Mouse (Mus musculus): ENCODE measurements around the gene Kdm8. TPM values are rescaled to one million over a fixed set of nuclear protein-coding genes. Genes with fewer than 3 reads are reported as not detected.

Kdm8 gene
- polyA plus RNA-seq, 1 experiment from 2014 or later = 5.2 TPM

DNA sequence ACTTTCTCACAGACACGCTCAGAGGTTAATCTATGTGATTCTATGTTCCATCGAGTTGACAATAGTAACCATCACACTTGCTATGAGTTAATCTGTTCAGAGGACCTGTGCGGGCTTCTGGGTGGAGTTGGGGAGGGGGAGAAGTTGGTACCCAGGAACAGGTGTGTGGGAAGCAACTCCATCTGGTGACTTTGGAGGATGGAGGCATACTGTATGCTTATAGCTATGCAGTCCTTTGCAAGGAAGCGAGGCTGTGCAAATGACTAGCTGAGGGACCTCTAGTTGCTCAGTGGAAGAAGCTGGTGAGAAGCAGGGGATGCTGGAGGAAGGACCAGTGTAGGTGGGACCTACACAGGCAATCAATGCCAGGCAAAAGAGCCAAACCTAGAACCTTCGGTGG is 60.1 kb downstream of the Kdm8 start:
- Histone ChIP-seq H3K4me2 (ENCODE audit: low read length) (no peak overlapping the region), H3K36me3 (ENCODE audit: control insufficient read depth, insufficient read depth, low read length) (no peaks in the 10 kb centered on the region), H3K4me3 (ENCODE audit: low read length) (no peak overlapping the region), H3K4me1 (ENCODE audit: control insufficient read depth, insufficient read depth, low read depth, low read length) (no peaks in the 10 kb centered on the region), H3K9me3 (ENCODE audit: control insufficient read depth, low read length) (no peaks in the 10 kb centered on the region), H3K27ac (ENCODE audit: low read depth, low read length) (no peak overlapping the region), H3K27me3 (replicated peaks; ENCODE audit: control insufficient read depth, insufficient read depth, low read length) (no peaks in the 10 kb centered on the region), H3K9ac (ENCODE audit: low read depth, low read length) (no peak overlapping the region)
- no peak for ATAC-seq
- WGBS = 95% methylated on average over 5 of the region's 5 CpGs

DNA sequence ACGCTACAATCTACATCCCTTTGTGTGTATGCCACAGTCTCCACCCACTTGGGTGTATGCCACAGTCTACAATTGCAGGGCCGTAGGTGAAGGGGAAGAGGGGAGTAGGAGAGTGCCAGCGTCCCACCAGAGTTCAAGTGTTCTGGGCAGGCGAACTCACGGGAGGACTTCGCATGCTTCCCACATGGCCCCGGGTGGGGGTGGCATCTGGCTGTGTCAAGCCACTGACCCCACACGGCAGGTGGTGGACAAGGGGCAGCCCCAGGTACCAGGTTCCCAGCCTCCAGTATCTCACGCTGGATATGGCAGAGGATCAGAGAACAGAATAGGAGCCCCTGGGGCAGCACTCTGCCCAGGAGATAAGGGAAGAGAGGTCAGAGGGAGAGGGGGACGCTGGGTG is 61.1 kb downstream of the Kdm8 start:
- WGBS = 78% methylated on average over 10 of the region's 10 CpGs
- Histone ChIP-seq H3K4me3 (ENCODE audit: low read length) (no peak overlapping the region), H3K27me3 (replicated peaks; ENCODE audit: control insufficient read depth, insufficient read depth, low read length) (no peaks in the 10 kb centered on the region), H3K36me3 (ENCODE audit: control insufficient read depth, insufficient read depth, low read length) (no peaks in the 10 kb centered on the region), H3K4me1 (ENCODE audit: control insufficient read depth, insufficient read depth, low read depth, low read length) (no peaks in the 10 kb centered on the region), H3K9ac (ENCODE audit: low read depth, low read length) (no peak overlapping the region), H3K4me2 (ENCODE audit: low read length) (no peak overlapping the region), H3K27ac (ENCODE audit: low read depth, low read length) (no peak overlapping the region), H3K9me3 (ENCODE audit: control insufficient read depth, low read length) (no peaks in the 10 kb centered on the region)
- ATAC-seq = no peak

DNA sequence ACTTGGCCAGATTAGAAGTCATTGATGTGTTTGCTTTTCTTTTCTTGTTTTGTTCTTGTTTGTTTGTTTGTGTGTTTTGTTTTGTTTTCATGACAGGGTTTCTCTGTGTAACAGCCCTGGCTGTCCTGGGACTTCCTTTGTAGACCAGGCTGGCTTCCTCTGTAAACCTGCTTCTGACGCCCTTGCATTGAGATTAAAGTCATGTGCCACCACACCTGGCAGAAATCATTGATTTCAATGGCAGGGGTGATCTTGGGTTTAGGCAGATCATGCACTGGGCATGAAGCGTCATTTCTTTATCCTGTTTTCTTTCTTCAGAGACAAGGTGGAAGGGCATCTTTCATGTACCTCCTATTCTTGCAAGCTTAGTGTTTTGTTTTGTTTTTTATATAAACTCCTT is 62.8 kb downstream of the Kdm8 start:
- Histone ChIP-seq H3K27me3 (replicated peaks; ENCODE audit: control insufficient read depth, insufficient read depth, low read length) (no peaks in the 10 kb centered on the region), H3K27ac (ENCODE audit: low read depth, low read length) (no peak overlapping the region), H3K36me3 (ENCODE audit: control insufficient read depth, insufficient read depth, low read length) (no peaks in the 10 kb centered on the region), H3K4me1 (ENCODE audit: control insufficient read depth, insufficient read depth, low read depth, low read length) (no peaks in the 10 kb centered on the region), H3K9me3 (ENCODE audit: control insufficient read depth, low read length) (no peaks in the 10 kb centered on the region), H3K4me3 (ENCODE audit: low read length) (no peak overlapping the region), H3K4me2 (ENCODE audit: low read length) (no peak overlapping the region), H3K9ac (ENCODE audit: low read depth, low read length) (no peak overlapping the region)
- no peak for ATAC-seq
- 93% methylated on average over 2 of the region's 2 CpGs for WGBS

DNA sequence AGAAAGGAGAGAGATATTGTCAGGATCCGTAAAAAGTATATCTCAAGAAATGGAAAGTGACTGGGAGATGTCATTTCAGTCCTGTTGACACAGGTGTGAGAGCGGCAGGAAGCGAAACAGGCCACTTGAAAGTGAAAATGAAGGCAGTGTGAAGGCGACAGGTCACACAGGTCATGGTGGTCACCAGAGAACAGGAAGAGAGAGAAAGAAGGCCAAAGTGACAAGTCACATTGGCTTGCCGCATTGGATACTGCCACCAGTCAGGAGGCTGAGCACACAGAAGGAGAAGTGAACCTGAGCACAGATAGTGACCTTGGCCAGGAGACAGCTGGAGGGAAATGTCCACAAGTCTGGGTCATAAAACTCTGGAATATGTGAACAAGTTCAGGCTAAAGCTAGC is 67.0 kb downstream of the Kdm8 start:
- no peak overlapping the region for H3K9ac ChIP-seq (ENCODE audit: low read depth, low read length)
- no peaks in the 10 kb centered on the region for H3K9me3 ChIP-seq (ENCODE audit: control insufficient read depth, low read length)
- H3K4me3 ChIP-seq (ENCODE audit: low read length) = no peak overlapping the region
- no peaks in the 10 kb centered on the region for H3K36me3 ChIP-seq (ENCODE audit: control insufficient read depth, insufficient read depth, low read length)
- H3K27ac ChIP-seq (ENCODE audit: low read depth, low read length) = no peak overlapping the region
- no peaks in the 10 kb centered on the region for H3K4me1 ChIP-seq (ENCODE audit: control insufficient read depth, insufficient read depth, low read depth, low read length)
- no peak overlapping the region for H3K4me2 ChIP-seq (ENCODE audit: low read length)
- whole genome bisulfite sequencing = 95% methylated on average over 5 of the region's 5 CpGs
- H3K27me3 ChIP-seq (replicated peaks; ENCODE audit: control insufficient read depth, insufficient read depth, low read length) = no peaks in the 10 kb centered on the region
- ATAC-seq = no peak

DNA sequence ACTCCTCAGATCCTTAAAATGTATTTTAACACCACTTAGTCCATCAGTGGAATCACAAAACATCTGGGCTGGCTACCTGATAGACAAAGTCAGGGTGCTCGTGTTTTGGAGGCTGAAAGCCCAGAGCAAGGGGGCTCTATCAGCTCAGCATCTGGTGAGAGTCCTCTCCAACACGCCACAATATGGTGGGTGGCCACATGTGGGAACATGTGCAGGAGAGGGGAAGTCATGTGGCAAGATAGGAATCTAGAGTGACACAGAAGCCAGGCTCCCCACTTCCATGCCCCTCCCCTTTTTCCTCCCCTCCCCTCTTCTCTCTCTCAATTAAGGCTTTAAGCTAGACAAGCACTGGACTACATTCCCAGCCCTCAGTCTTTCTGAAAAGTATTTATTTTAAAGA is 67.4 kb downstream of the Kdm8 start:
- 75% methylated on average over 2 of the region's 2 CpGs for WGBS
- Histone ChIP-seq H3K36me3 (ENCODE audit: control insufficient read depth, insufficient read depth, low read length) (no peaks in the 10 kb centered on the region), H3K9ac (ENCODE audit: low read depth, low read length) (no peak overlapping the region)

More for the DNA sequence above, 67.4 kb downstream of the Kdm8 start:
- Histone ChIP-seq H3K27me3 (replicated peaks; ENCODE audit: control insufficient read depth, insufficient read depth, low read length) (no peaks in the 10 kb centered on the region), H3K27ac (ENCODE audit: low read depth, low read length) (no peak overlapping the region), H3K4me2 (ENCODE audit: low read length) (no peak overlapping the region), H3K4me3 (ENCODE audit: low read length) (no peak overlapping the region), H3K4me1 (ENCODE audit: control insufficient read depth, insufficient read depth, low read depth, low read length) (no peaks in the 10 kb centered on the region), H3K9me3 (ENCODE audit: control insufficient read depth, low read length) (no peaks in the 10 kb centered on the region)
- no peak for ATAC-seq

Other genes starting within 250 kb of the Kdm8 start
- gene Nsmce1, start 46.9 kb downstream of the Kdm8 start, polyA plus RNA-seq (2015; fragmentation: Nextera tagmentation; extraction: Ambion mirVana) = 85.4 and 91.2 TPM in 2 replicates
- 5.6 and 6.2 TPM in 2 replicates for gene Il4ra, start 107.4 kb downstream of the Kdm8 start, polyA plus RNA-seq (2015; fragmentation: Nextera tagmentation; extraction: Ambion mirVana)
- 0.50 TPM in 2 replicates for gene Il21r, start 158.8 kb downstream of the Kdm8 start, polyA plus RNA-seq (2015; fragmentation: Nextera tagmentation; extraction: Ambion mirVana)